Mouse (Mus musculus) midbrain, postnatal 0 days (tissue): ENCODE data around the gene Zfp202. TPM values are rescaled to one million over a fixed set of nuclear protein-coding genes. Genes with fewer than 3 reads are reported as not detected.
"Not testable (repeated sequence)": the region's sequence is repeated elsewhere in the genome, so short reads cannot be mapped to it uniquely, and the experiment has no call there.

Source experiments
- ATAC-seq: fragments of 200-750 bp; cut with Nextera tagmentation; 2 replicates; pipeline ENCODE4 v1.8.0; 2017; ENCODE audit warnings: moderate number of reproducible peaks, mild to moderate bottlenecking, moderate TSS enrichment, moderate library complexity; ENCODE audit not compliant: low FRiP score
- DNase-seq: peaks from one replicate; pipeline ENCODE4 v3.0.0-alpha.2; 2015; ENCODE audit warnings: low spot score
- H3K27ac ChIP-seq: fragments of 300-500 bp; sonication (generic); 2 replicates; pipeline ENCODE4 v1.5.1; 2014; ENCODE audit warnings: low read depth, mild to moderate bottlenecking, low read length, mixed read lengths
- H3K27me3 ChIP-seq: fragments of 300-500 bp; sonication (generic); 2 replicates; pipeline ENCODE4 v1.6.1; 2014; ENCODE audit warnings: low read length, control low read depth, mixed read lengths; ENCODE audit not compliant: insufficient read depth
- H3K36me3 ChIP-seq: fragments of 300-500 bp; sonication (generic); 2 replicates; pipeline ENCODE4 v1.6.1; 2014; ENCODE audit warnings: low read length, control low read depth, mixed read lengths; ENCODE audit not compliant: insufficient read depth
- H3K4me1 ChIP-seq: fragments of 300-500 bp; sonication (generic); 2 replicates; pipeline ENCODE4 v1.6.1; 2014; ENCODE audit warnings: mild to moderate bottlenecking, control low read depth, antibody characterized with exemption, low read length, mixed read lengths; ENCODE audit not compliant: insufficient read depth
- H3K4me2 ChIP-seq: fragments of 300-500 bp; sonication (generic); 2 replicates; pipeline ENCODE4 v1.6.1; 2014; ENCODE audit warnings: low read depth, mild to moderate bottlenecking, low read length, mixed read lengths; ENCODE audit not compliant: poor library complexity, severe bottlenecking
- H3K4me3 ChIP-seq: fragments of 300-500 bp; sonication (generic); 2 replicates; pipeline ENCODE4 v1.5.1; 2014; ENCODE audit warnings: low read depth, mild to moderate bottlenecking, low read length, moderate library complexity
- H3K9ac ChIP-seq: fragments of 300-500 bp; sonication (generic); replicated peaks from 2 replicates; pipeline ENCODE4 v1.6.1; 2014; ENCODE audit warnings: mild to moderate bottlenecking, low read length, moderate library complexity, mixed read lengths; ENCODE audit not compliant: poor library complexity, severe bottlenecking
- H3K9me3 ChIP-seq: fragments of 300-500 bp; sonication (generic); 2 replicates; pipeline ENCODE4 v1.6.1; 2016; ENCODE audit warnings: low read length, control low read depth
- CTCF ChIP-seq: IDR thresholded peaks from 2 replicates; pipeline ENCODE4 v1.5.1; 2016; ENCODE audit warnings: antibody characterized with exemption, mild to moderate bottlenecking
- WGBS: fragments of 180-500 bp; shearing (Covaris S2); extraction: QIAGEN DNeasy Blood & Tissue Kit; methylation state at CpG from one replicate; pipeline ENCODE4 v1.1.7; 2014; 5-methylcytosine and 5-hydroxymethylcytosine counted together
- polyA plus RNA-seq: library from polyadenylated mRNA; unstranded; fragments of >200 nt; fragmentation: Nextera tagmentation; extraction: Ambion mirVana; gene quantifications from 2 replicates; pipeline ENCODE4 v1.2.1, GENCODE M21; 2015
- total RNA-seq: library from RNA; depleted of rRNA; stranded (reverse); fragments of >200 nt; gene quantifications from 2 replicates; pipeline ENCODE4 v1.2.3, GENCODE M21; 2014; rRNA removed

The Zfp202 gene
- total RNA-seq (8.8 and 11.5 TPM in 2 replicates), polyA plus RNA-seq (5.6 and 6.3 TPM in 2 replicates)

- Histone ChIP-seq H3K4me3 (peak within 1 kb of the TSS; percentile 89), H3K9me3 (no peaks in the 10 kb centered on the region), H3K9ac (peak within 1 kb of the TSS; percentile 90), H3K36me3 (no peaks in the 10 kb centered on the region), H3K4me2 (peak within 1 kb of the TSS; percentile 84), H3K27me3 (no peaks in the 10 kb centered on the region), H3K4me1 (peaks cover 3% of the 10 kb centered on the region; the same call in 1 of the 2 replicates), H3K27ac (peak within 1 kb of the TSS; percentile 71)
- TF ChIP-seq CTCF: peak; percentile 59
- DNase-seq (peak; percentile 95), ATAC-seq (peak; percentile 99)
- WGBS: under 1% methylated on average over 43 of the region's 63 CpGs
Observed at GRCm38 (mm10) chr9:40192098-40193038, at the start of gene Zfp202. Gene Zfp202, plus strand, starts transcription at chr9:40192316.

GRCm38 (mm10) chr9:40155118-40155644 is 36.9 kb upstream of the Zfp202 start:
- Histone ChIP-seq H3K4me2 (no peak overlapping the region), H3K27me3 (no peaks in the 10 kb centered on the region), H3K9me3 (no peaks in the 10 kb centered on the region), H3K9ac (no peak overlapping the region), H3K4me1 (no peaks in the 10 kb centered on the region), H3K4me3 (no peak overlapping the region), H3K36me3 (no peaks in the 10 kb centered on the region), H3K27ac (no peak overlapping the region)
- ATAC-seq: no peak
- WGBS: 71% methylated on average over 4 of the region's 4 CpGs
- TF ChIP-seq CTCF: no peak
- no peak for DNase-seq

GRCm38 (mm10) chr9:40166446-40166845 is 25.7 kb upstream of the Zfp202 start:
- Histone ChIP-seq H3K4me1 (no peaks in the 10 kb centered on the region), H3K27ac (no peak overlapping the region), H3K36me3 (no peaks in the 10 kb centered on the region), H3K27me3 (no peaks in the 10 kb centered on the region), H3K4me3 (no peak overlapping the region), H3K4me2 (no peak overlapping the region), H3K9me3 (no peaks in the 10 kb centered on the region), H3K9ac (no peak overlapping the region)
- DNase-seq: peak; percentile 37
- no peak for ATAC-seq
- 98% methylated on average over 1 of the region's 1 CpGs for WGBS
- TF ChIP-seq CTCF: no peak

- Histone ChIP-seq H3K4me1 (no peaks in the 10 kb centered on the region), H3K36me3 (no peaks in the 10 kb centered on the region), H3K4me2 (no peak overlapping the region), H3K9ac (no peak overlapping the region), H3K4me3 (no peak overlapping the region), H3K27ac (no peak overlapping the region), H3K9me3 (no peaks in the 10 kb centered on the region), H3K27me3 (no peaks in the 10 kb centered on the region)
- no peak for ATAC-seq
- WGBS: 71% methylated on average over 6 of the region's 6 CpGs
- no peak for DNase-seq
- no peak for TF ChIP-seq CTCF
Observed at GRCm38 (mm10) chr9:40177017-40177416, 15.1 kb upstream of the Zfp202 start.

- no peak for TF ChIP-seq CTCF
- H3K36me3 ChIP-seq: no peaks in the 10 kb centered on the region
- WGBS: 91% methylated on average over 5 of the region's 5 CpGs
- no peaks in the 10 kb centered on the region for H3K9me3 ChIP-seq
- no peak within 1 kb of the TSS for H3K9ac ChIP-seq
- H3K27me3 ChIP-seq: no peaks in the 10 kb centered on the region
- H3K4me3 ChIP-seq: no peak within 1 kb of the TSS
- no peak within 1 kb of the TSS for H3K27ac ChIP-seq
- no peak for DNase-seq
- ATAC-seq: no peak
- no peaks in the 10 kb centered on the region for H3K4me1 ChIP-seq
- H3K4me2 ChIP-seq: no peak within 1 kb of the TSS
Observed at GRCm38 (mm10) chr9:40180620-40181019, 11.5 kb upstream of the Zfp202 start, which contains the start of gene Olfr986. Gene Olfr986, plus strand, starts transcription at chr9:40180920.

GRCm38 (mm10) chr9:40185166-40185565 is 7.0 kb upstream of the Zfp202 start:
- H3K4me3 ChIP-seq, H3K4me1 ChIP-seq, H3K27me3 ChIP-seq, H3K36me3 ChIP-seq, DNase-seq, H3K9me3 ChIP-seq, H3K27ac ChIP-seq, ATAC-seq, H3K9ac ChIP-seq, H3K4me2 ChIP-seq: not testable (repeated sequence)
- WGBS: 81% methylated on average over 2 of the region's 2 CpGs
